Mouse (Mus musculus): ENCODE results near the gene Il17ra.

The Il17ra gene

DNA sequence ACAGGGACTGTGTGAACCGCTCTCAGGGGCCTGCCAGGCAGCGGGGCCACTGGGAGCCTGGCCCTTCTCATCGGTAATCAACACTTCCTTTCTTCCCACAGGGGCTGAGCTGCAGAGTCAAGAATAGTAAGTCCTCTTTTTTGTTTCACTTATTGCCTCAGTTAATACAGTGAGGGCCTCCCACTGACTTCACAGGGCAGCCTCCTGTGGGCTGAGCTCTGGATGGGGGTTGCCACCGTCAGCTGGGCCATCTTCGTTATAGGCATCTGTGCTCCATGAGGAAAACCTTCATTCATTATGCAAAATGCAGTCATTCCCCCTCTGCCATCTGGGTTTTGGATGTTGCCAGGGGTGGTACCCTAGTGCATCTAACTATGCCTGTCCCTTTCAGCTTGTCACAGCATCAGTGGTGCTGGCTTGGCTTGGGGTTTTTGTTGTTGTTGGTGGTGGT is 9.0 kb downstream of the Il17ra start:
- DNase-seq (ENCODE audit: low spot score in 2 of 2): no peak

GRCm38 (mm10) chr6:120472455-120473140 is 9.6 kb downstream of the Il17ra start:
- DNase-seq (ENCODE audit: low spot score in 2 of 2): no peak

- DNase-seq (ENCODE audit: low spot score in 2 of 2): no peak
Observed at GRCm38 (mm10) chr6:120473427-120473826, 10.4 kb downstream of the Il17ra start.

- no peak for DNase-seq (ENCODE audit: low spot score in 2 of 2)
Observed at GRCm38 (mm10) chr6:120475288-120475687, 12.2 kb downstream of the Il17ra start.

GRCm38 (mm10) chr6:120479302-120479701 is 16.3 kb downstream of the Il17ra start:
- no peak for DNase-seq (ENCODE audit: low spot score in 2 of 2)

GRCm38 (mm10) chr6:120480361-120480760 is 17.3 kb downstream of the Il17ra start:
- DNase-seq (ENCODE audit: low spot score in 2 of 2): peak; percentile 67 to 83

- DNase-seq (ENCODE audit: low spot score in 2 of 2): no peak
Observed at GRCm38 (mm10) chr6:120481538-120481937, 18.5 kb downstream of the Il17ra start.

DNA sequence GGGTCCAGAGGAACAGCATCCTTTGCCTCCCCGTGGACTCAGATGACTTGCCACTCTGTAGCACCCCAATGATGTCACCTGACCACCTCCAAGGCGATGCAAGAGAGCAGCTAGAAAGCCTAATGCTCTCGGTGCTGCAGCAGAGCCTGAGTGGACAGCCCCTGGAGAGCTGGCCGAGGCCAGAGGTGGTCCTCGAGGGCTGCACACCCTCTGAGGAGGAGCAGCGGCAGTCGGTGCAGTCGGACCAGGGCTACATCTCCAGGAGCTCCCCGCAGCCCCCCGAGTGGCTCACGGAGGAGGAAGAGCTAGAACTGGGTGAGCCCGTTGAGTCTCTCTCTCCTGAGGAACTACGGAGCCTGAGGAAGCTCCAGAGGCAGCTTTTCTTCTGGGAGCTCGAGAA is 19.0 kb downstream of the Il17ra start:
- DNase-seq (ENCODE audit: low spot score in 2 of 2): no peak

GRCm38 (mm10) chr6:120482756-120483155 is 19.7 kb downstream of the Il17ra start:
- no peak for DNase-seq (ENCODE audit: low spot score in 2 of 2)

DNA sequence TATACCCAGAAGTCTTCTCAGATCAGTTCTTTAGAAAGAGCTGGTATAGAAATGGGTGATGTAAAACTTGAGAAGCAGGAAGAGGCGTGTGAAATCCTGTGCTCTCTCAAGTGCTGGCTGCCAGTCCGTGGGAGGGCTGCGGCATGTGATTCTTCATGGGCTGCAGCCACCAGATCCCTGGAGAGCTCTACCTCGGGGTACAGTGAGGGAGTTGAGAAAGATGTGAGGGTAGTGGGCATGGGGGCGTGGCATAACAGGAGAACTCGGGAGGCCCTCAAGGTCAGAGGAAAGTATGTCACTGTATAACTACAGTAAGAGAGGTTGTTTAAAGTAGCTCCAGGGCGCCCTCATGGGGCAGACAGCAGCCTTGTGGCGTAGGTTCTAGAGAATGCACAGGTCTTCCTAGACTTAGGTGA is 20.2 kb downstream of the Il17ra start:
- DNase-seq (ENCODE audit: low spot score in 2 of 2): peak; percentile 79 to 87

- no peak for DNase-seq (ENCODE audit: low spot score in 2 of 2)
Observed at GRCm38 (mm10) chr6:120485038-120485437, 22.0 kb downstream of the Il17ra start.

DNA sequence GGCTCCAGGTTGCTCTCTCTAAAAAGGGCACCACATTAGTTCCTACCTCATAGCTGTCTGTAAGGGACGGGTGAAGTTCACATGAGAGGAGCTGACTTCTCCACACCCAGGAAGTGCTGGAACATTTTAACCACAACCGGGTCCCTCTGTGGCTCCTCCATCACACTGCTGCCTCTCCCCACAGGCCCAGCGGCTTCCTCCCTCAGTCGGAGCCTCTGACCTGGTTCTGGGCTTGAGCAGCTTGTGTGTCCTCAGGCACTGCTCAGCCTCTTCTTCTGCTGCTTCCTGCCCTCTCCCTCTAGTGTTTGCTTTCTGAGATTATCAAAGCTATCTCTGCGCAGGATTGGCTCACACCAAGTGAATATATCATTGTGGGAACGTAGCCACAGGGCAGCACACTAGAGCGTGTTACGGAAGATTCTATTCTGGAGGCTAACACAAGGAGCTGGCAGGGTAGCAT is 23.0 kb downstream of the Il17ra start:
- no peak for DNase-seq (ENCODE audit: low spot score in 2 of 2)

- no peak for DNase-seq (ENCODE audit: low spot score in 2 of 2)
Observed at GRCm38 (mm10) chr6:120488647-120489046, 25.6 kb downstream of the Il17ra start.

DNA sequence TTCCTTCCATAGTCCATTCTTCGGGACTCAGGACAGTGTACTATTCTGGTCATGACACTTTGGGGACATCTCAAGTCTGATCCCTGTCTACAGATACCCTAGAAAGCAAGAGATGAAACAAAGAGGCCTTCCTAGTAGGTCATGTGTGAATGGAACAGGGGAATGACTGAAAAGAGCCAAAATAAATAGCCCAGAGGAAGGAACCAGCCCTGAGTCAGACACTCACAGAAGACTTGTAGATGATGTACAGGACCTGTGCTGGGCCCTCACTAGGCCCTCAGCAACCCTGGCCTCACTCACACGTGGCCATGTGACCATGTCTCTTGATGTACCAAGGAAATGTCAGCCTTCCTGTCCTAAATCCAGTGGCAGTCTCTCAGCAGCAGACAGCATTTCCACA is 26.4 kb downstream of the Il17ra start:
- DNase-seq (ENCODE audit: low spot score in 2 of 2): no peak

- no peak for DNase-seq (ENCODE audit: low spot score in 2 of 2)
Observed at GRCm38 (mm10) chr6:120491064-120491463, 28.0 kb downstream of the Il17ra start.

DNA sequence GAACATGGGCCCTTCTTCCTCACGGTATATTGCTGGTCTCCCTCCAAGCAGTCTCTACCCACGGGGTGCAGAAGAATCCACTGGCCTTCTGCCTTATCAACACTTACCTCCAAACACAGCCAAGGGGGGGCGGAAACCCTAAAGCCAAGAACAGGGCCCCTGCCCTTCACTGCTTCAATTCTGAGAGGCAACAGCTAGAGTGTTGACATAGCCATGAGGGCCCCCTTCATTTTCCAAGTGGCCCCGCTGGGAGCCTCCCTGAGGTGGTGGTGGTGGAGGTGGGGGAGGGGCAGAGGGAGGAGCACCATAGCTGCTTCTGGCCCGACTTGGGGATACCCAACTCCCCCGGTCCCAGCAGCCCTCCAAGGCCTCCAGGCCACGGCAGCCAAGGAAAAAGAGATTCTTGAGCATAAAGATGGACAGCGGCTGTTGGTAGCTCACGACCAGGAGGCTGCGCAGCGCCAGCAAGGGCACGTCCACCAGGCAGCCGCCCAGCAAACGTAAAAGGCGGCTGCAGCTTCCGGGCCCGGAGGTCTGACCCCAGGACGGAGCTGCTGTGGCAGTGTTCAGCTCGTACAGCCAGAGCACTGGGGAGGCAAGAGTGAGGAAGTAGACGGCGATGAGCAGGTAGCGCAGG is 28.9 kb downstream of the Il17ra start:
- DNase-seq (ENCODE audit: low spot score in 2 of 2): no peak

- no peak for DNase-seq (ENCODE audit: low spot score in 2 of 2)
Observed at GRCm38 (mm10) chr6:120492499-120493373, 29.7 kb downstream of the Il17ra start.

- peak; percentile 88 to 92 for DNase-seq (ENCODE audit: low spot score in 2 of 2)
Observed at GRCm38 (mm10) chr6:120493374-120494181, 30.5 kb downstream of the Il17ra start, which contains the start of gene Tmem121b. Gene Tmem121b, minus strand, starts transcription at chr6:120493807.

- DNase-seq (ENCODE audit: low spot score in 2 of 2): no peak
Observed at GRCm38 (mm10) chr6:120496544-120496943, 33.5 kb downstream of the Il17ra start.

DNA sequence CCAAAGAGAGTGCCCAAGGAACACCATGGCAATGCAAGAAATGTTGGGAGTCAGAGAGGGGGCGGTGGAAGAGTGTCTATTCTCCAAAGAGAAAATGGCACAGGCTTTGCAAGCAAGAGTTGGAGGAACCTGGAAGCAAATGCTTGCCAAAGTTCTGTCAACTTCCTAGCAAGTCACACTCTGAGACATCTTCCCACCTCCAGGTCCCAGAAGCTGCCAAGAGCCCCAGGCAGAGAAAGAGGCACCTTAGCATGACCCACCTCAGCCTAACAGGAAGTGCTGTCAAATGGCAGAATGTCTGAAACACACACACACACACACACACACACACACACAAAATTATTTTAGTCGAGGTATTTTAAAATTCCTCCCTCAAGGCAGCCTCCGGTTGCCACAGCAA is 41.0 kb downstream of the Il17ra start:
- peak; percentile 74 to 86 for DNase-seq (ENCODE audit: low spot score in 2 of 2)

- no peak for DNase-seq (ENCODE audit: low spot score in 2 of 2)
Observed at GRCm38 (mm10) chr6:120505531-120505930, 42.5 kb downstream of the Il17ra start.

Data from right cerebral cortex, postnatal 36 days (tissue).